18 mouse cellular contexts compared by ENCODE assay signal in genomic region chr16:85422889-85423288, GRCm38 (mm10).
"Had no signal": no experiment of that assay in that cellular context is flagged by ENCODE, and none has a peak within 500 bp of the region (broad histone marks: within the 10 kb centered on the region; RNA-seq: fewer than 3 reads in every experiment).

No protein-coding gene starts in this region.

- H3K36me3 ChIP-seq: kidney, embryonic 15.5 days; limb, embryonic 10.5 days; limb, embryonic 13.5 days; liver, embryonic 15.5 days; midbrain, embryonic 15.5 days; neural tube, embryonic 13.5 days had no signal

- H3K4me2 ChIP-seq: kidney, embryonic 15.5 days; limb, embryonic 13.5 days; liver, embryonic 11.5 days; liver, embryonic 15.5 days; midbrain, embryonic 11.5 days; midbrain, embryonic 15.5 days; neural tube, embryonic 13.5 days had no signal

- H3K9me3 ChIP-seq: kidney, embryonic 15.5 days; limb, embryonic 10.5 days; limb, embryonic 13.5 days; liver, embryonic 15.5 days; midbrain, embryonic 15.5 days; neural tube, embryonic 13.5 days had no signal

- H3K9ac ChIP-seq: kidney, embryonic 15.5 days; limb, embryonic 13.5 days; liver, embryonic 15.5 days; midbrain, embryonic 15.5 days; neural tube, embryonic 13.5 days had no signal

- ATAC-seq: midbrain, embryonic 15.5 days had no signal

- H3K27me3 ChIP-seq: kidney, embryonic 15.5 days; limb, embryonic 13.5 days; liver, embryonic 15.5 days; midbrain, embryonic 15.5 days; neural tube, embryonic 13.5 days had no signal

- H3K4me3 ChIP-seq: kidney, embryonic 15.5 days; limb, embryonic 10.5 days; limb, embryonic 13.5 days; liver, embryonic 15.5 days; midbrain, embryonic 15.5 days; neural tube, embryonic 13.5 days had no signal

- DNase-seq: kidney, adult 8-10 months; kidney, postnatal 10 days; kidney, postnatal 4 days; lung, adult 2 months; lung, postnatal 14 days; lung, postnatal 4 days; thymus, adult 2 months; thymus, postnatal 14 days; thymus, postnatal 4 days had no signal

- H3K4me1 ChIP-seq: kidney, embryonic 15.5 days; limb, embryonic 10.5 days; limb, embryonic 13.5 days; liver, embryonic 15.5 days; midbrain, embryonic 15.5 days; neural tube, embryonic 13.5 days had no signal

- H3K27ac ChIP-seq: kidney, embryonic 15.5 days; limb, embryonic 10.5 days; limb, embryonic 13.5 days; liver, embryonic 15.5 days; midbrain, embryonic 15.5 days; neural tube, embryonic 13.5 days; stomach, postnatal 0 days had no signal
